Mouse (Mus musculus) T-helper 17 cell (primary cell): ENCODE measurements at regions not wholly inside any gene's neighbourhood (a gene's known extent, or its start where the extent isn't known, plus 50 kb on each side); places are given as distances from the start of the nearest gene placed in this dataset.

Experiments
- in situ Hi-C, 2 experiments: fragments of 300-600 bp; cut with MboI, MseI; formaldehyde crosslinking; loops; 1 replicate in 1 of 2; 2 replicates in 1 of 2; pipeline ENCODE4 v1.15.1; 2025; ENCODE audit warnings: high pct_unique_total_duplicates in 2 of 2

- in situ Hi-C loops = no loop called here
These were observed 58.6 kb upstream of the Vgll2 start for GRCm38 (mm10) chr10:51963671-51964070.

GRCm38 (mm10) chr10:51970113-51970512 lies 52.2 kb upstream of the Vgll2 start:
- in situ Hi-C loops = no loop called here
